Mouse (Mus musculus): ENCODE results near the gene Myh7.

The Myh7 gene

GRCm38 (mm10) chr14:54944939-54945338 is 49.5 kb downstream of the Myh7 start:
- in situ Hi-C loops (cut with MboI, MseI), result no loop called here

DNA sequence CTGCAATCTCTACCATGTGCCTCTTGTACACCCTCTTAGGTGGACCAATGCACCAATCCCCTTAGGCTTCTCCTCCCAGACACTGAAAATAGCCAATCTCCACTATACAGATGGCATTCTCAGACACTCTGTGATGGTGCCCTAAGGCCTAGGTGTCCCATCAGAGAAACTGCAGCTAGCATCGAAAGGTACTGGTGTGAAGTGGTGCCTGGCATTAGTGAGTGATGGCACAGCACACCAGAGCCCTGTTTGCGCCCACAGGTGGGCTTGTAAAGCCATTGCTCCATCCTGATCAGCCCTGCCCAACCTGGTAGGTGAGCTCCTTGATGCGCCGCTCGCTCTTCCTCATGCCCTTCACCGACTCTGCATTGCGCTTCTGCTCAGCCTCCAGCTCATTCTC is 50.5 kb downstream of the Myh7 start:
- in situ Hi-C loops (cut with MboI, MseI), result no loop called here

- in situ Hi-C loops (cut with MboI, MseI), result no loop called here
Observed at GRCm38 (mm10) chr14:54942479-54942878, 51.9 kb downstream of the Myh7 start.

GRCm38 (mm10) chr14:54941024-54941978 is 53.1 kb downstream of the Myh7 start:
- in situ Hi-C loops (cut with MboI, MseI), result no loop called here

- in situ Hi-C loops (cut with MboI, MseI), result no loop called here
Observed at GRCm38 (mm10) chr14:54940176-54940530, 54.3 kb downstream of the Myh7 start.

DNA sequence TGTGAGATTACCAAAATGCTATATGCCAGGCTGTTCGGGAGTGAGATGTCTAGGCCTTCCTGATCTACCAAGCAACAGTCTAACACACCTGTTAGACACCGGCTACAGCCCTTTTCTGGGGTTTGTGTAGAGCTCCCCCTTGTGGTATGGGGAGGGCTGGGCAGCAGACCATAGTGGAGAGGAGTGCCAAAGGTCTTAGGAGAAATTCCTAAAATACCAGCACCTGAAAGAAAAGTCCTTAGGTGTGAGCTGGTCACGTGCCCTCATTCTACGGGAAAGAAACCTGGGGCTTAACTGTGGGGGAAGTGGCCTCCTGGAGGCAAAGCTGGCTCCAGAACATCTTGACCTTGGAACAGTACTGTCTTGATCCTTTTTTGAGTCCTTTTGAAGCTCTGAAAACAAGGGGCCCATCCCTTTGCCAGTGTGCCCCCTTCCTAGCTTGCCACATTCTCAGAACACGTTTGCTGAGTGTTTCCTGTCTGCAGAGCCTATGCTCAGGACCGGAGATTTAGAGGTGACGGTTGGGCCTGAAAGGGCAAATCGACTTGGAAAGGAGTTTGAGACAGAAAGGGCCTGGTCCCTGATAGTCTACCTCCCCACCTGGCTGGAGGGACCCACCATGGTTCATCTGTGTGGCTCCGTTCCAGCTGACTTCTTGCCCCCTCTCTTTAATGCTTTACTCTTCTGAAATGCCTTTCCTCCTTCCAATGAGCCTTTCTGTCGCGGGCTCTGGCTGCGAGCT is 54.8 kb downstream of the Myh7 start:
- in situ Hi-C loops (cut with MboI, MseI), result loop anchor here (5.0 kb wide), 1 partner anchor 92 kb away; no protein-coding TSS in a partner anchor

DNA sequence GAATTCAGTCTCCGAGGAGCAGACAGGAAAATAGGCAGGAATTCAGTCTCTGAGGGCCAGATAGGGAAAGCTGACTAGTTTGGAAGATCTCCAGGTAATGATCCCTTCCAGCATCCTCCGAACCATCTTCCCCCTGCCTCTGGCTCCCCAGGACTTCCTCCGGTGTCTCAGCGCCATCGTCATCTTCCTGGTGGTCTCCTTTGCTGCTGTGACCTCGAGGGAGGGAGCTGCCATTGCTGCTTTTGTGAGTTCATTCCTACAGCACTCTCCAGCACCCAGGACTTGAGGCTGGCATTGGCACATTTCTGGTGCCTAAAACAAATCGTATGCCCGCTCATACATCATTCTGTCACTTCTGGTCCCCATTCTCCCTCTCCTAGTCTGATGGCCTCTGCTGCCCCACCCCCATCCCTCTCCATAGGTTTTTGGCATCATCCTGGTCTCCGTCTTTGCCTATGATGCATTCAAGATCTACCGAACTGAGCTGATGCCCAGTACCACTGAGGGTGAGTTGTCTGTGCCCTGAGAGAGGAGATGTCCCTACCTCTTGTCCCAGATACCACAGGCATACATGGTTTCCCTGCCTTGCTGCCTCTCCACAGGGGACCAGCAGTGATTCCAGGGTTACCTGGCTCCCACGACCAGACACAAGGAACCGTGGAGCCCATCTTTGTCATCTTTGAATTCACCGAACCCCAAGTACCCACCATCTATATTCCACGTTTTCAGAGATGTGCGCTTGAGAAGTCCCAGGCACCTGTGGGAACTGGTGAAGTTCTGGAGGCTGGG is 55.8 kb downstream of the Myh7 start:
- in situ Hi-C loops (cut with MboI, MseI), result loop anchor here (5.0 kb wide), 1 partner anchor 91 kb away; no protein-coding TSS in a partner anchor

DNA sequence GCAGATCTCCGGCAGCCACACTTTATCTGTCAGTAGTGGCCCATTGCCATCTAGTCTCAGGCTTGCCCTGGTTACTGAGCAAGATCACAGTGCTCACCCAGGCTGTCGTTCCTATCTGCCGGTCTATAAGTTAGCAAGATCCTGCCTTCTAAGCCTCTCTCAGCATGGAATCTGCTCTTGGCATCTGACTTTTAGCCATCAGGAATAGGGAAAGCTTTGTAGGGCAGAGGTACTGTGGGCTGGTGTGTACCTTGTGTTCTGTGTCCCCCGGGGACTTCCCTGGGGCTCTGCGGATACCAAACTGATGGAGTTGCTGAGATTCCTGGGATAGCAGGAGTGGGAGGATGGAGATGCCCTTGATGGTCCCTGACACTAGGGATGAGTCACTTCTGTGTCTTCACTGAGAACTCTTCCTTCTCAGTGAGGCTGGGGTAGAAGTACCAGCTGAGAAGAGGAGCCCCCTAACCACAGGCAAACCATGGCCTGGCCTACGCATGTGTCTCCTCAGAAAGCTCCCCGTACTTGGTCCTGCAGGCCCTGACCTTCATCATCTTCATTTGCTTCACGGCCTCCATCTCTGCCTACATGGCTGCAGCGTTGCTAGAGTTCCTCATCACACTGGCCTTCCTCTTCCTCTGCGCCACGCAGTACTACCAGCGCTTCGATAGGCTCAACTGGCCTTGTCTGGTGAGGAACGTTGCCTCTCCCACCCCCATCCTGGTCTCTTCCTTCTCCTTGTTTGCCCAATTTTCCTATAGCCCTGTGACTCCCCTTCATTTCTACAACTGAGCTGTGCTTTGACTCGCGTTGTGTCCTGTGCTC is 56.9 kb downstream of the Myh7 start:
- in situ Hi-C loops (cut with MboI, MseI), result loop anchor here (5.0 kb wide), 1 partner anchor 90 kb away; no protein-coding TSS in a partner anchor

DNA sequence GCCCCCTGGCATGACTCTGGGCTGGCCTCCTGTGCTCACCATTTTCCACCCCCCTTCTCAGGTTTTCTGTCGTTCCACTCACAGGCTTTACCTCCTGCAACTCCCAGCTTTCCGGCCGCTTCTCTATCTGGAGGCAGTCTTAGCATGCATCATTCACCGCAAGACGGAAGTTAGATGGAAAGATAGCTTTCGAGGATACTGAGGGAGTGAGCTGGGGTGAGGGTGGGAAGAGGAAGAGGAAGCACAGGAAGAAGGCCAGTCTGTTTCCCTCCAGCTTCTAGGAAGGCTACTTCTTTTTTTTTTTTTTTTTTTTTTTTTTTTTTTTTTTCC is 57.6 kb downstream of the Myh7 start:
- in situ Hi-C loops (cut with MboI, MseI), result loop anchor here (5.0 kb wide), 1 partner anchor 89 kb away; no protein-coding TSS in a partner anchor

DNA sequence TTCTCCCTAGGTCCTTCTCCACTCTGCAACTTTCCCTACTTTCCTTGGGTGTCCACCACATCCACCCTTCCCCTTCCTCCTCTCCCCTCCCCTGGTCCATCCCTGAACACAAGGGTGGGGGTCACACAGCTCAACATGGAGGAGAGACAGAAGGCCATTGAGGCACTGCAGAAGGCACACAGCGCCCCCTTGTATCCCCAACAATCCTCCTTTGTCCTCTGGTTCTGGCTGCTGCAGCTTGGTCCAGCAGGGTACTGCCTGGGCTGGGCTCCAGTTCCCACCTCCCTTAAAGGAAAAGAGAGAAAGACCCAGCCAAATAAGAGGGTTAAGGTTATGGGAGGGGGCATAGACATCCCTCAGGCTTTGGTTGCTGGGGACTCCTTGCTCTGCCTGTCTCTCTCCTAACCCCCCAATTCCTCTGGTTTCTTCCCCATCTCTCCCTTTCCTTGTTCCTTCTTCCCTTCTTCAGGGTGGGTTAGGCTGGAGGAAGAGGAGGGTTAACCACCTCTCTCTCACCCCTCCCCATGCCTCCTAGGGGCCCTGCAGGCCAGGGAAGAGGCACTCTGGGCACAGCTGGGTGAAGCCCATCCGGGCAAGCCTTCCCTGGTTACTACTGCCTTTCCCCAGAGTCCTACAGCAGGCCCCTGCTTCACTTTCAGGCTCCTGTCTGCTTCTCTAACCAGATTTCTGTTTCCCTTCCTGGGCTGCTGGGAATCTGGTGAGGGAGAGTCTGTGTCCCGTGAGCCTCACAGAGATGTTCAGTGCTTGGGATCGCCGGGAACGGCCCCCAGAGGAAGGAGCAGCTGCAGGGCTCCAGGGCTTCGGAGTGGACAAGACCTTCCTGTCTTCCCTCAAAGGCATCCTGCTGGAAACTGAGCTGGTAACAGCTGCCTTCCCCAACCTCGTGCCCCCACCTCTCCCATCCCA is 58.3 kb downstream of the Myh7 start, which contains the start of gene Cmtm5:
Gene Cmtm5 (plus strand): TSS at position 358 of the 927 bp plus-strand sequence.
- in situ Hi-C loops (cut with MboI, MseI), result loop anchor here (5.0 kb wide), 1 partner anchor 89 kb away; no protein-coding TSS in a partner anchor

DNA sequence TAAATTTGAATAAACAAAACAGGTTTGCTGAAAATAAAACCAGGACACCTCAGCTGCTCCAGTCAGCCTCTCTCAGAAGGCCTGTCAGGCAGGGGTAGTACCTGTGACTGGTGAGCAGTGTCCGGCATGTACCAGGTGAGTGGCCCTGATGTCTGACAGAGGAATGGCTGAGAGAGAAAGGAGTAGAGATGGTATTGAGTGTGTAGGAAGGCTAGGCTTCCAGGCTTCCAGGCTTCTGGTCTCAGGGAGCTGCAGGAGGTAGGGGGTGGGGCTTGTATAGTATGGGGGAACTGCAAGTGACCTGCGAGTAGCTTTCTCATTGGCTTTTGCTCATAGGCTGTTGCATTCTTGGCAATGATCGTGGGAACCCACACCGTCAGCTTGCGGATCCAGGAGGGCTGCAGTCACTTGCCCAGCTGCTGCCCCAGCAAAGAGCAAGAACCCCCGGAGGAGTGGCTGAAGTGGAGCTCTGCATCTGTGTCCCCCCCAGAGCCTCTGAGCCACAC is 61.7 kb downstream of the Myh7 start, which contains the start of gene Il25:
Gene Il25 (plus strand): TSS at position 51 of the 506 bp plus-strand sequence.
- in situ Hi-C loops (cut with MboI, MseI), result no loop called here

GRCm38 (mm10) chr14:54930431-54930830 is 64.0 kb downstream of the Myh7 start:
- in situ Hi-C loops (cut with MboI, MseI), result no loop called here

GRCm38 (mm10) chr14:54929801-54930200 is 64.6 kb downstream of the Myh7 start:
- in situ Hi-C loops (cut with MboI, MseI), result no loop called here

GRCm38 (mm10) chr14:54927296-54927695 is 67.1 kb downstream of the Myh7 start:
- in situ Hi-C loops (cut with MboI, MseI), result no loop called here

- in situ Hi-C loops (cut with MboI, MseI), result no loop called here
Observed at GRCm38 (mm10) chr14:54926401-54927158, 67.8 kb downstream of the Myh7 start.

DNA sequence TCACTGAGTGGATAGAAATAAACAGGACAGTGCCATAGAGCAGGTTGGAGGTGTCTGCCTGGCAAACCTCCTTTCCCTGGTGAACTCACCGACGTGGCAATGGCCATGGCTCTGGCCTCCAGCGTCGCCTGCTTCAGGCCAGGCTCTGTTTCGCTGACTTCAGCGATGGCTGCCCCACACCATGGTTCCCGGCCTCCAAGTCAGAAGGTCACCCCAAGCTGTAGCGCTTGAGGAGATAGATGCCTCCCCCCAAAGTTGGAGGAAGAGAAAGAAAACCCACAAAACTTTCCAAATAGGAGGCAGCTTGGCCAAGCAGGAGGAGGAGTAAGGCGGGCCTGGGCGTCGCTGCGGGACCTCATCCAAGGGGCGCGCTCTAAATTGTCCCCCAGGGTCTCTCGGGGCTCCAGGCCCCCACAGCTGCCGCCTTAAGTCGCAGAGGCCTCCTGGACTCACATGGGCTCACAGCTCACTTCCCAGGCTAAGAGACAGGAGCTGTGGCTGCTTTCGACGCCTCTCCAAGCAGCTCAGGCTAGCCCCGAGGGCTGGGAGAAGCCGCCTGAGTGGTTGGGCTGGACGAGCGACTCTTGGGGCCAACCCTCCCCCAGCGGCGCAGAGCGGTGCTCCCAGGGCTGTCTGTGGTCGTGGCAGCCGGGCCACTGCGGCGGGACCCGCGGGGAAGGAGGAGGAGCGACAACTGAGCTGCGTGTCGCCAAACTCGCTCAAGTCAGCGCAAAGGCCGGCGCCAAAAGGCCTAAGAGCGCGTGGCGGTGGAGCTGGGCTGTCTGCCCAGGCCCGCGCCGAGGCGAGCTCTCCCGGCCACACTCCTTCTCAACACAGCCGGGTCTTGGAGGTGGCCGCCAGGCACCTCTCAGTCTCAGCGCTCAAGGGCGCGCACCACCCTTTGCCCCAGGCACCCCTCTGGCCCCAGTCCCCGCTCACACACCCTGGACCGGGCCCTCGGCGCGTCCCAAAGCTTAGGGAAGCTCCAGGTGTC is 68.8 kb downstream of the Myh7 start, which contains the start of gene Efs:
Gene Efs (minus strand): TSS at position 778 of the 994 bp plus-strand sequence.
- in situ Hi-C loops (cut with MboI, MseI), result no loop called here
